Mouse (Mus musculus): ENCODE results near the gene Syt9. TPM values are rescaled to one million over a fixed set of nuclear protein-coding genes. Genes with fewer than 3 reads are reported as not detected.

Gene Syt9
- total and polyA plus RNA-seq, 3 experiments, result not detected

GRCm38 (mm10) chr7:107454660-107455059 lies 84.1 kb downstream of the Syt9 start:
- DNase-seq, result no peak
- Histone ChIP-seq H3K27me3 (ENCODE audit: control insufficient read depth, insufficient read depth, low read length) (no peaks in the 10 kb centered on the region), H3K4me1 (ENCODE audit: control insufficient read depth, insufficient read depth, low read length) (no peaks in the 10 kb centered on the region), H3K9ac (ENCODE audit: low read depth, low read length) (no peak overlapping the region), H3K27ac (no peak overlapping the region), H3K4me3 (no peak overlapping the region), H3K36me3 (ENCODE audit: control insufficient read depth, insufficient read depth, low read length) (no peaks in the 10 kb centered on the region), H3K79me2 (replicated peaks; ENCODE audit: control insufficient read depth, insufficient read depth, low read length) (no peaks in the 10 kb centered on the region)
- TF ChIP-seq POLR2A (IDR thresholded peaks at IDR 0.05; ENCODE audit: insufficient read depth, low read depth, low read length) (no peak), CTCF (IDR thresholded peaks at IDR 0.05) (no peak), EP300 (IDR thresholded peaks at IDR 0.05; ENCODE audit: insufficient read depth, low read depth, low read length) (no peak)
- intact Hi-C loops (cut with DNase I), result no loop called here
- WGBS, result 43% methylated on average over 2 of the region's 2 CpGs

- H3K4me1 ChIP-seq (ENCODE audit: control insufficient read depth, insufficient read depth, low read length), result no peaks in the 10 kb centered on the region
- H3K4me3 ChIP-seq, result no peak overlapping the region
- no peaks in the 10 kb centered on the region for H3K27me3 ChIP-seq (ENCODE audit: control insufficient read depth, insufficient read depth, low read length)
- intact Hi-C loops (cut with DNase I), result no loop called here
- no peak for TF ChIP-seq EP300 (IDR thresholded peaks at IDR 0.05; ENCODE audit: insufficient read depth, low read depth, low read length)
- no peak for TF ChIP-seq POLR2A (IDR thresholded peaks at IDR 0.05; ENCODE audit: insufficient read depth, low read depth, low read length)
- no peak for TF ChIP-seq CTCF (IDR thresholded peaks at IDR 0.05)
- no peaks in the 10 kb centered on the region for H3K36me3 ChIP-seq (ENCODE audit: control insufficient read depth, insufficient read depth, low read length)
- no peak overlapping the region for H3K9ac ChIP-seq (ENCODE audit: low read depth, low read length)
- no peak overlapping the region for H3K27ac ChIP-seq
- whole genome bisulfite sequencing, result 36% methylated on average over 5 of the region's 5 CpGs
- DNase-seq, result no peak
- no peaks in the 10 kb centered on the region for H3K79me2 ChIP-seq (replicated peaks; ENCODE audit: control insufficient read depth, insufficient read depth, low read length)
These were observed 84.6 kb downstream of the Syt9 start for GRCm38 (mm10) chr7:107455118-107455521.

DNA sequence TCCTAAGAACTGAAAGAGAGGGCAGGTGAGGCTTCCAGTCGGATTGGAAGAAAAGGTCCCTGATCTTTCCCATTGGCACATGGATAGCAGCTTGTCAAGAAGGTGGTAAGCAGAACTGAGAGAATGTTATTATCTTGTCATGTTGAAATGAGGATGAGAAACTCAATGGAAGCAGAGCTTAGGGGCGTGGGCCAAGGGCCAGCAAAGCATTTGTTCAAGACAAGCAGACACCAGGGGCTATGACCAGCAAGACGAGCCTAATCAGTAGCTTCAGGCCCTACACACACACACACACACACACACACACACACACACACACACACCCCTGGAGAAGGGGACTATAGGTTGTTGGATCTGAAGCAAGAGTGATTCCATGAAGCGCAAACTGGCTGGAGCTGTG lies 90.6 kb downstream of the Syt9 start:
- H3K79me2 ChIP-seq (replicated peaks; ENCODE audit: control insufficient read depth, insufficient read depth, low read length), result no peaks in the 10 kb centered on the region
- WGBS, result 58% methylated on average over 4 of the region's 4 CpGs
- no peak overlapping the region for H3K27ac ChIP-seq
- no peaks in the 10 kb centered on the region for H3K36me3 ChIP-seq (ENCODE audit: control insufficient read depth, insufficient read depth, low read length)
- TF ChIP-seq EP300 (IDR thresholded peaks at IDR 0.05; ENCODE audit: insufficient read depth, low read depth, low read length), result no peak
- no peak for TF ChIP-seq CTCF (IDR thresholded peaks at IDR 0.05)
- TF ChIP-seq POLR2A (IDR thresholded peaks at IDR 0.05; ENCODE audit: insufficient read depth, low read depth, low read length), result no peak
- no peaks in the 10 kb centered on the region for H3K27me3 ChIP-seq (ENCODE audit: control insufficient read depth, insufficient read depth, low read length)
- no peak overlapping the region for H3K9ac ChIP-seq (ENCODE audit: low read depth, low read length)
- H3K4me1 ChIP-seq (ENCODE audit: control insufficient read depth, insufficient read depth, low read length), result no peaks in the 10 kb centered on the region
- no peak for DNase-seq
- H3K4me3 ChIP-seq, result no peak overlapping the region
- intact Hi-C loops (cut with DNase I), result no loop called here

GRCm38 (mm10) chr7:107461699-107462440 lies 91.3 kb downstream of the Syt9 start:
- H3K27me3 ChIP-seq (ENCODE audit: control insufficient read depth, insufficient read depth, low read length), result no peaks in the 10 kb centered on the region
- no peaks in the 10 kb centered on the region for H3K36me3 ChIP-seq (ENCODE audit: control insufficient read depth, insufficient read depth, low read length)
- DNase-seq, result no peak
- H3K4me3 ChIP-seq, result no peak overlapping the region
- no peak overlapping the region for H3K27ac ChIP-seq
- 31% methylated on average over 1 of the region's 1 CpGs for WGBS
- no peaks in the 10 kb centered on the region for H3K79me2 ChIP-seq (replicated peaks; ENCODE audit: control insufficient read depth, insufficient read depth, low read length)
- no peaks in the 10 kb centered on the region for H3K4me1 ChIP-seq (ENCODE audit: control insufficient read depth, insufficient read depth, low read length)
- intact Hi-C loops (cut with DNase I), result no loop called here
- no peak overlapping the region for H3K9ac ChIP-seq (ENCODE audit: low read depth, low read length)
- no peak for TF ChIP-seq CTCF (IDR thresholded peaks at IDR 0.05)
- no peak for TF ChIP-seq POLR2A (IDR thresholded peaks at IDR 0.05; ENCODE audit: insufficient read depth, low read depth, low read length)
- no peak for TF ChIP-seq EP300 (IDR thresholded peaks at IDR 0.05; ENCODE audit: insufficient read depth, low read depth, low read length)

- no peaks in the 10 kb centered on the region for H3K27me3 ChIP-seq (ENCODE audit: control insufficient read depth, insufficient read depth, low read length)
- no peak overlapping the region for H3K27ac ChIP-seq
- no peaks in the 10 kb centered on the region for H3K4me1 ChIP-seq (ENCODE audit: control insufficient read depth, insufficient read depth, low read length)
- intact Hi-C loops (cut with DNase I), result no loop called here
- TF ChIP-seq CTCF (IDR thresholded peaks at IDR 0.05), result no peak
- no peak for TF ChIP-seq EP300 (IDR thresholded peaks at IDR 0.05; ENCODE audit: insufficient read depth, low read depth, low read length)
- TF ChIP-seq POLR2A (IDR thresholded peaks at IDR 0.05; ENCODE audit: insufficient read depth, low read depth, low read length), result no peak
- WGBS, result 35% methylated on average over 3 of the region's 3 CpGs
- no peaks in the 10 kb centered on the region for H3K79me2 ChIP-seq (replicated peaks; ENCODE audit: control insufficient read depth, insufficient read depth, low read length)
- DNase-seq, result no peak
- H3K36me3 ChIP-seq (ENCODE audit: control insufficient read depth, insufficient read depth, low read length), result no peaks in the 10 kb centered on the region
- H3K9ac ChIP-seq (ENCODE audit: low read depth, low read length), result no peak overlapping the region
- no peak overlapping the region for H3K4me3 ChIP-seq
These were observed 92.4 kb downstream of the Syt9 start for GRCm38 (mm10) chr7:107462962-107463361.

DNA sequence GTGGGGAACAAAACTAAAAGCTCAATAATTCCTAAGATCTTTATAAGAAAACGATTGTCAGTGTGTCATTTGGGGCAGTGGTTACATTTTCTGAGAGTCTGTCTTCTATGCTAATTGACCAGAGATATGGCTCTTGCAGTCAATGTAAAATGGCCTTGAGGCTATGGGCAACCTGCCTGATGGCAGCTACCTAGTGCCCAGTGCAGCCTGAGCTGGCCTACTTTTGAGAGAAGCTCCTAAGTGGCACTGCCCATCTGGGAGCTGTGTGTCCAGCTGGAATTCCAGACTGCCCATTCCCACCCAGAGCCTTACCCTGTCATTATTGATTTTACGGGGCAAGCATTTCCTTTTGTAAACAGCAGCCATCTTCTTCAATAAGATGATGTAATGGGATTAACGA lies 94.6 kb downstream of the Syt9 start:
- intact Hi-C loops (cut with DNase I), result no loop called here
- 62% methylated on average over 3 of the region's 3 CpGs for WGBS
- H3K4me1 ChIP-seq (ENCODE audit: control insufficient read depth, insufficient read depth, low read length), result no peaks in the 10 kb centered on the region
- no peak overlapping the region for H3K27ac ChIP-seq
- no peak for DNase-seq
- no peaks in the 10 kb centered on the region for H3K27me3 ChIP-seq (ENCODE audit: control insufficient read depth, insufficient read depth, low read length)
- H3K36me3 ChIP-seq (ENCODE audit: control insufficient read depth, insufficient read depth, low read length), result no peaks in the 10 kb centered on the region
- H3K9ac ChIP-seq (ENCODE audit: low read depth, low read length), result no peak overlapping the region
- H3K4me3 ChIP-seq, result no peak overlapping the region
- TF ChIP-seq EP300 (IDR thresholded peaks at IDR 0.05; ENCODE audit: insufficient read depth, low read depth, low read length) (no peak), POLR2A (IDR thresholded peaks at IDR 0.05; ENCODE audit: insufficient read depth, low read depth, low read length) (no peak), CTCF (IDR thresholded peaks at IDR 0.05) (no peak)
- no peaks in the 10 kb centered on the region for H3K79me2 ChIP-seq (replicated peaks; ENCODE audit: control insufficient read depth, insufficient read depth, low read length)

Data from heart, adult 2 months (tissue).